Mouse (Mus musculus) spleen, adult 2 months (tissue): ENCODE data around the gene Mmgt2.

Source experiments
- CTCF ChIP-seq: fragments of 200-500 bp; IDR thresholded peaks from 2 replicates; pipeline ENCODE4 v1.5.1; 2011; ENCODE audit warnings: mild to moderate bottlenecking, inconsistent platforms; ENCODE audit not compliant: insufficient read depth, insufficient read length, insufficient replicate concordance; ENCODE audit errors: extremely low read depth
- POLR2A ChIP-seq: fragments of 200-500 bp; IDR thresholded peaks from 2 replicates; pipeline ENCODE4 v1.6.1; 2011; ENCODE audit warnings: low read depth, low read length, inconsistent platforms

GRCm38 (mm10) chr11:62643011-62643631 is 5.3 kb upstream of the Mmgt2 start:
- TF ChIP-seq CTCF: no peak
- TF ChIP-seq POLR2A: no peak
